Mouse (Mus musculus): Measurements from ENCODE around the gene Mrgprf.

GRCm38 (mm10) chr7:145334428-145335027, 33.9 kb downstream of the Mrgprf start:
- TF ChIP-seq POLR2A (IDR thresholded peaks at IDR 0.05; ENCODE audit: insufficient read depth, low read depth, low read length) = no peak
- no peak for TF ChIP-seq CTCF (IDR thresholded peaks at IDR 0.05; ENCODE audit: insufficient read depth, low read depth, low read length)

Measured in olfactory bulb, adult 2 months (tissue).